ENCODE assay signal across 16 mouse cellular contexts in genomic region chr15:37065926-37066550, GRCm38 (mm10). TPM values are rescaled to one million over a fixed set of nuclear protein-coding genes. Genes with fewer than 3 reads are reported as not detected.
DNase-seq lines count a peak whose midpoint lies in the region; ATAC-seq and TF ChIP-seq lines count a peak whose summit lies in the region.
"Had no signal": no experiment of that assay in that cellular context is flagged by ENCODE, and none has a peak within 500 bp of the region (broad histone marks: within the 10 kb centered on the region; RNA-seq: fewer than 3 reads in every experiment).

No protein-coding gene starts in this region.

- TF ChIP-seq EP300 in stomach, postnatal 0 days (optimal IDR thresholded peaks at IDR 0.05) = no peak

- H3K4me1 ChIP-seq in stomach, postnatal 0 days (replicated peaks; ENCODE audit: control insufficient read depth, insufficient read depth) = no peaks in the 10 kb centered on the region
- H3K4me1 ChIP-seq: hindbrain, embryonic 13.5 days had no signal

- H3K36me3 ChIP-seq in stomach, postnatal 0 days (ENCODE audit: control insufficient read depth, insufficient read depth, low read length) = no peaks in the 10 kb centered on the region
- H3K36me3 ChIP-seq: embryonic facial prominence, embryonic 10.5 days; hindbrain, embryonic 13.5 days had no signal

- TF ChIP-seq CTCF in left cerebral cortex, adult 2 months (IDR thresholded peaks at IDR 0.05) = no peak
- no peak for TF ChIP-seq CTCF in stomach, postnatal 0 days (IDR thresholded peaks at IDR 0.05; ENCODE audit: low read depth)

- DNase-seq in heart, adult 11 months = peak; percentile 74
- no peak for DNase-seq in heart, postnatal 36 days
- DNase-seq in left cerebral cortex, adult 2 months (ENCODE audit: extremely low spot score in 1 of 2, low spot score in 2 of 2) = no peak
- DNase-seq in left cerebral cortex, adult 11 months (ENCODE audit: low spot score) = no peak
- DNase-seq in testis, postnatal 10 days (ENCODE audit: low spot score) = peak; percentile 26
- DNase-seq in testis, postnatal 14 days (ENCODE audit: low spot score) = no peak
- DNase-seq in stomach, postnatal 0 days (ENCODE audit: low spot score) = no peak
- DNase-seq: adrenal gland, adult 2 months; adrenal gland, postnatal 25 days; cerebellum, postnatal 36 days; gastrocnemius, postnatal 14 days; heart, postnatal 10 days had no signal

- H3K4me3 ChIP-seq in left cerebral cortex, adult 2 months = no peak overlapping the region
- H3K4me3 ChIP-seq in stomach, postnatal 0 days (ENCODE audit: low read depth, low read length) = no peak overlapping the region
- H3K4me3 ChIP-seq: embryonic facial prominence, embryonic 10.5 days; hindbrain, embryonic 13.5 days had no signal

- ATAC-seq in stomach, postnatal 0 days (ENCODE audit: low FRiP score, low TSS enrichment) = no peak
- ATAC-seq: forebrain, embryonic 14.5 days; hindbrain, postnatal 0 days had no signal

- WGBS in stomach, postnatal 0 days = 83% methylated on average over 9 of the region's 9 CpGs

- intact Hi-C loops in heart, postnatal 36 days (cut with DNase I) = no loop called here
- intact Hi-C loops in left cerebral cortex, adult 2 months (cut with DNase I) = no loop called here

- no peaks in the 10 kb centered on the region for H3K27me3 ChIP-seq in stomach, postnatal 0 days (ENCODE audit: control insufficient read depth, insufficient read depth, low read length)
- H3K27me3 ChIP-seq: hindbrain, embryonic 13.5 days had no signal

- H3K9ac ChIP-seq in stomach, postnatal 0 days (ENCODE audit: low read length) = no peak overlapping the region
- H3K9ac ChIP-seq: hindbrain, embryonic 13.5 days had no signal

- H3K9me3 ChIP-seq in stomach, postnatal 0 days (ENCODE audit: control insufficient read depth, low read length) = no peaks in the 10 kb centered on the region
- H3K9me3 ChIP-seq: embryonic facial prominence, embryonic 10.5 days; hindbrain, embryonic 13.5 days had no signal

- H3K4me2 ChIP-seq in stomach, postnatal 0 days (replicated peaks; ENCODE audit: low read depth) = no peak overlapping the region
- H3K4me2 ChIP-seq: hindbrain, embryonic 13.5 days had no signal

- H3K27ac ChIP-seq in left cerebral cortex, adult 2 months = peak overlapping the region; percentile 56; the same call in 1 of the 2 replicates
- no peak overlapping the region for H3K27ac ChIP-seq in stomach, postnatal 0 days (replicated peaks)
- H3K27ac ChIP-seq: embryonic facial prominence, embryonic 10.5 days; hindbrain, embryonic 13.5 days; hindbrain, postnatal 0 days had no signal

RNA-seq across cellular contexts. Expression of gene Zfp706, which starts 58.5 kb away (rescaled TPM):
- total RNA-seq in heart, postnatal 36 days (2021) = 100 to 1,000 TPM; 217 to 238 TPM
- 100 to 1,000 TPM; 214 to 217 TPM for total RNA-seq in left cerebral cortex, adult 2 months (2021)
- 868 and 874 TPM in 2 replicates for polyA plus RNA-seq in stomach, postnatal 0 days (2015; fragmentation: Nextera tagmentation; extraction: Ambion mirVana)

Comparison
In these comparisons a context has a peak if more than half of its experiments do, and no peak if none do; other contexts are left out.
1. DNase-seq: peak in heart, adult 11 months (single experiment) and testis, postnatal 10 days (single experiment); none in heart, postnatal 36 days (0 of 2), left cerebral cortex, adult 2 months (0 of 2), left cerebral cortex, adult 11 months (single experiment), testis, postnatal 14 days (single experiment) and stomach, postnatal 0 days (single experiment).